Mouse (Mus musculus) heart, embryonic 13.5 days (tissue): ENCODE data around the gene Fcna. TPM values are rescaled to one million over a fixed set of nuclear protein-coding genes. Genes with fewer than 3 reads are reported as not detected.

Experiments
- ATAC-seq: fragments of 200-750 bp; cut with Nextera tagmentation; 2 replicates; pipeline ENCODE4 v1.8.0; 2017; ENCODE audit warnings: moderate TSS enrichment; ENCODE audit not compliant: insufficient number of reproducible peaks, low FRiP score, low TSS enrichment; ENCODE audit errors: extremely low read depth
- H3K27ac ChIP-seq: fragments of 300-500 bp; sonication (generic); replicated peaks from 2 replicates; pipeline ENCODE4 v1.5.1; 2015; ENCODE audit warnings: moderate library complexity, mild to moderate bottlenecking, inconsistent platforms
- H3K27me3 ChIP-seq: fragments of 300-500 bp; sonication (generic); replicated peaks from 2 replicates; pipeline ENCODE4 v1.6.1; 2015; ENCODE audit warnings: mild to moderate bottlenecking, inconsistent platforms
- H3K36me3 ChIP-seq: fragments of 300-500 bp; sonication (generic); 2 replicates; pipeline ENCODE4 v1.6.1; 2015; ENCODE audit warnings: mild to moderate bottlenecking, inconsistent platforms
- H3K4me1 ChIP-seq: fragments of 300-500 bp; sonication (generic); 2 replicates; pipeline ENCODE4 v1.6.1; 2015; ENCODE audit warnings: inconsistent platforms
- H3K4me2 ChIP-seq: fragments of 300-500 bp; sonication (generic); 2 replicates; pipeline ENCODE4 v1.6.1; 2015; ENCODE audit warnings: inconsistent platforms, mild to moderate bottlenecking, moderate library complexity
- H3K4me3 ChIP-seq: fragments of 300-500 bp; sonication (generic); 2 replicates; pipeline ENCODE4 v1.5.1; 2015; ENCODE audit warnings: moderate library complexity, mild to moderate bottlenecking, inconsistent platforms
- H3K9ac ChIP-seq: fragments of 300-500 bp; sonication (generic); 2 replicates; pipeline ENCODE4 v1.6.1; 2015; ENCODE audit warnings: inconsistent platforms, mild to moderate bottlenecking, moderate library complexity
- H3K9me3 ChIP-seq: fragments of 300-500 bp; sonication (generic); 2 replicates; pipeline ENCODE4 v1.6.1; 2016; ENCODE audit warnings: inconsistent platforms
- WGBS: fragments of 180-500 bp; shearing (Covaris S2); methylation state at CpG from one replicate; pipeline ENCODE4 v1.1.7; 2015; ENCODE audit warnings: mixed read lengths; 5-methylcytosine and 5-hydroxymethylcytosine counted together
- polyA plus RNA-seq: library from polyadenylated mRNA; unstranded; fragments of >200 nt; fragmentation: Nextera tagmentation; extraction: Ambion mirVana; gene quantifications from 2 replicates; pipeline ENCODE4 v1.2.1, GENCODE M21; 2015

Gene Fcna
- polyA plus RNA-seq, 1 experiment from 2014 or later = 2.3 TPM

GRCm38 (mm10) chr2:25639890-25640289 lies 12.1 kb upstream of the Fcna start:
- Histone ChIP-seq H3K9ac (no peak overlapping the region), H3K27ac (no peak overlapping the region), H3K4me3 (no peak overlapping the region), H3K9me3 (no peaks in the 10 kb centered on the region), H3K36me3 (no peaks in the 10 kb centered on the region), H3K4me1 (no peaks in the 10 kb centered on the region), H3K27me3 (no peaks in the 10 kb centered on the region), H3K4me2 (no peak overlapping the region)
- no peak for ATAC-seq
- WGBS = 13% methylated on average over 6 of the region's 6 CpGs

DNA sequence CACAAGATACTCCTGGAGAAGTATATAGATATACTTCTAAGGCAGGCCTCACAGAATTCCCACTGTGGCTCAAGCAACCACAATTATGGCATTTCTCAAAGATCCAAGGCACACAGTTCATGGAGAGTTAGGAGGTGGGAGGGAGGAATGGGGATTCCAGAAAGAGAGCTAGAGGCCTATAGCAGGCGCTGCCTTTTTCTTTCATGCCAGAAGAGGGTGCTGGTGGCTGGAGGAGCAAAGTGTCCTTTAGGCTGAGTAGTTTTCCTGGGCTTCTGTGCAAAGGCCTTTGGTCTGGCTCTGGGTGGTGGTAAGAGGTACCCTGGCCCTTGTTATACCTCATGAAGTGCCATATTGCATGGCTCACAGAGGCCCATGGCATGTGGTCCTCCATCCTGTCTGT lies 6.2 kb upstream of the Fcna start:
- 34% methylated on average over 1 of the region's 1 CpGs for WGBS

GRCm38 (mm10) chr2:25633616-25634015 lies 5.8 kb upstream of the Fcna start:
- 69% methylated on average over 3 of the region's 3 CpGs for WGBS

More for the DNA sequence above, 6.2 kb upstream of the Fcna start:
- Histone ChIP-seq H3K9ac (no peak overlapping the region), H3K4me3 (no peak overlapping the region), H3K4me2 (no peak overlapping the region), H3K27ac (no peak overlapping the region), H3K27me3 (peaks cover 3% of the 10 kb centered on the region; the same call in 1 of the 2 replicates), H3K4me1 (no peaks in the 10 kb centered on the region), H3K9me3 (no peaks in the 10 kb centered on the region), H3K36me3 (no peaks in the 10 kb centered on the region)
- ATAC-seq = no peak

DNA sequence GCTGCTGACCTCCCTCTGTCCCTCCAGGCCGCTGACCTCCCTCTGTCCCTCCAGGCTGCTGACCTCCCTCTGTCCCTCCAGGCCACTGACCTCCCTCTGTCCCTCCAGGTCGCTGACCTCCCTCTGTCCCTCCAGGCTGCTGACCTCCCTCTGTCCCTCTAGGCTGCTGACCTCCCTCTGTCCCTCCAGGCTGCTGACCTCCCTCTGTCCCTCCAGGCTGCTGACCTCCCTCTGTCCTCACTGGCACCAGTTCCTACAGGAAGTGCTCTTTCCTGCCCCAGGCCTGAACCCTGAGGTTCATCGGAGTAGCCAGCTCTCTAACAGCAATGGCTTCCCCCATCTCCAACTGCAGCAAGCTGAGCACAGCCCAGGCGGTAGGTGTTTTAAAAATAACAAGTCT lies 908 bp upstream of the Fcna start:
- Histone ChIP-seq H3K9me3 (no peaks in the 10 kb centered on the region), H3K27me3 (peaks cover 9% of the 10 kb centered on the region; the same call in 1 of the 2 replicates), H3K27ac (no peak overlapping the region), H3K9ac (no peak overlapping the region), H3K4me2 (no peak overlapping the region), H3K4me1 (no peaks in the 10 kb centered on the region), H3K4me3 (no peak overlapping the region), H3K36me3 (no peaks in the 10 kb centered on the region)
- WGBS = 48% methylated on average over 4 of the region's 4 CpGs
- ATAC-seq = no peak

More at GRCm38 (mm10) chr2:25633616-25634015, 5.8 kb upstream of the Fcna start:
- Histone ChIP-seq H3K9me3 (no peaks in the 10 kb centered on the region), H3K27ac (no peak overlapping the region), H3K36me3 (no peaks in the 10 kb centered on the region), H3K4me3 (no peak overlapping the region), H3K27me3 (peaks cover 3% of the 10 kb centered on the region; the same call in 1 of the 2 replicates), H3K9ac (no peak overlapping the region), H3K4me1 (no peaks in the 10 kb centered on the region), H3K4me2 (no peak overlapping the region)
- no peak for ATAC-seq

GRCm38 (mm10) chr2:25625986-25626385 lies 1.8 kb downstream of the Fcna start:
- Histone ChIP-seq H3K4me1 (peaks cover 13% of the 10 kb centered on the region), H3K4me3 (no peak overlapping the region), H3K9ac (no peak overlapping the region), H3K4me2 (no peak overlapping the region), H3K27me3 (0 out of 2 replicates have a peak, but pooled peaks cover 6% of the 10 kb centered on the region), H3K36me3 (no peaks in the 10 kb centered on the region), H3K27ac (no peak overlapping the region), H3K9me3 (no peaks in the 10 kb centered on the region)
- 61% methylated on average over 5 of the region's 5 CpGs for WGBS
- no peak for ATAC-seq

GRCm38 (mm10) chr2:25621229-25622200 lies 6.3 kb downstream of the Fcna start, which contains the start of gene Tmem141:
Gene Tmem141 (minus strand): TSS chr2:25622005.
- Histone ChIP-seq H3K9me3 (no peaks in the 10 kb centered on the region), H3K4me1 (peaks cover 14% of the 10 kb centered on the region), H3K36me3 (no peaks in the 10 kb centered on the region), H3K27me3 (peaks cover 39% of the 10 kb centered on the region), H3K4me2 (peak within 1 kb of the TSS; percentile 75), H3K9ac (peak within 1 kb of the TSS; percentile 71), H3K4me3 (peak within 1 kb of the TSS; percentile 54), H3K27ac (peak within 1 kb of the TSS; percentile 31; the same call in 1 of the 2 replicates)
- ATAC-seq = peak; percentile 82
- 7% methylated on average over 34 of the region's 34 CpGs for WGBS

DNA sequence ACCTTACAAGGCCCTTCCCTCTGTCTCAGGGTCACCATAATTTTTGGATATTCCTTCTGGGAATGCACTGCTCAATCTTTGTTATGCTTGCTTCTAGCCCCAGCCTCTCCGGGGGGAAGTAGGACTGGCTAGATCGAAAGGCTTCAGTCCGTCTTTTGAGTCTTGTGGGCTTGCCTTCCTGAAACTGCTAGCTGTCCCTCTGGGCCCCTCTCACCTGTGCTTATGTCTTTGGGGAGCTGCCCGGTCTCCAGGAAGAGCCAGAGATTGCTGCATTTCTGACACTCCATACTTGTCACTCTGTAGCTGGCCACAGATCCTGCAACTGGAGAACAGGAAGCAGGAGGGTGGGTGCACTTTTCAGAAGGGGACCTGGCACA lies 7.0 kb downstream of the Fcna start:
- Histone ChIP-seq H3K9ac (peak overlapping the region; percentile 71; the same call in 1 of the 2 replicates), H3K9me3 (no peaks in the 10 kb centered on the region), H3K27me3 (peaks cover 41% of the 10 kb centered on the region), H3K27ac (no peak overlapping the region), H3K4me2 (peak overlapping the region; percentile 75), H3K36me3 (no peaks in the 10 kb centered on the region), H3K4me1 (peaks cover 21% of the 10 kb centered on the region), H3K4me3 (no peak overlapping the region; the same call in 1 of the 2 replicates)
- no peak for ATAC-seq
- 76% methylated on average over 4 of the region's 4 CpGs for WGBS

GRCm38 (mm10) chr2:25620386-25620785 lies 7.4 kb downstream of the Fcna start:
- WGBS = 67% methylated on average over 6 of the region's 6 CpGs
- ATAC-seq = no peak
- no peaks in the 10 kb centered on the region for H3K9me3 ChIP-seq

GRCm38 (mm10) chr2:25617578-25617977 lies 10.3 kb downstream of the Fcna start, which contains the start of gene Ccdc183:
Gene Ccdc183 (minus strand): TSS chr2:25617678.
- Histone ChIP-seq H3K4me1 (peaks cover 23% of the 10 kb centered on the region), H3K27me3 (peaks cover 73% of the 10 kb centered on the region), H3K36me3 (no peaks in the 10 kb centered on the region), H3K9me3 (no peaks in the 10 kb centered on the region), H3K4me3 (no peak within 1 kb of the TSS), H3K27ac (no peak within 1 kb of the TSS), H3K9ac (no peak within 1 kb of the TSS), H3K4me2 (peak within 1 kb of the TSS; percentile 42; the same call in 1 of the 2 replicates)
- 61% methylated on average over 3 of the region's 3 CpGs for WGBS
- ATAC-seq = no peak

More at GRCm38 (mm10) chr2:25620386-25620785, 7.4 kb downstream of the Fcna start:
- no peak overlapping the region; the same call in 1 of the 2 replicates for H3K9ac ChIP-seq
- H3K4me3 ChIP-seq = no peak overlapping the region
- H3K27ac ChIP-seq = no peak overlapping the region
- no peak overlapping the region for H3K4me2 ChIP-seq
- H3K27me3 ChIP-seq = peaks cover 45% of the 10 kb centered on the region
- no peaks in the 10 kb centered on the region for H3K36me3 ChIP-seq
- peaks cover 23% of the 10 kb centered on the region for H3K4me1 ChIP-seq

DNA sequence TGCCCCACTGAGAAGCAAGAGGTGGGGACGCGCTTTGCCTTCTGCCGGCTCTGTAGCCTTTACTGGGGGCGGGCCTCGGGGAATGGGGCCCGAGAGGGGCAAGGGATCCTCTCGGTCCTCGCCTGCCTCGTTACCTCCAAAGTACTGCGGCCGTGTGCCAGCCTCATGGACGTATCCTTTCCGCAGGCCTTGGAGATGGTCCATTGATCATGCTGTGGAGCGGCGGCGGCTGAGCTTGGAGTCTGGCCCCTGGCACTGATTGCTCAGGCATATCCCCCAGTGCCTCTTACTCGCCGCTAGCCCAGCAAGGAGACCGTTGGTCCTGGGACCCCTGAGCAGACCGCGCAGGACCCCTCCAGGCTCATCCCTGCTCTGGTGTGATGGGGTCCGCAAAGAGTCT lies 11.4 kb downstream of the Fcna start:
- Histone ChIP-seq H3K27ac (no peak overlapping the region), H3K36me3 (no peaks in the 10 kb centered on the region), H3K4me1 (peaks cover 14% of the 10 kb centered on the region), H3K27me3 (peaks cover 84% of the 10 kb centered on the region), H3K4me2 (peak overlapping the region; percentile 42), H3K9ac (peak overlapping the region; percentile 15; the same call in 1 of the 2 replicates), H3K9me3 (no peaks in the 10 kb centered on the region), H3K4me3 (peak overlapping the region; percentile 13; the same call in 1 of the 2 replicates)
- 14% methylated on average over 22 of the region's 22 CpGs for WGBS
- ATAC-seq = no peak

DNA sequence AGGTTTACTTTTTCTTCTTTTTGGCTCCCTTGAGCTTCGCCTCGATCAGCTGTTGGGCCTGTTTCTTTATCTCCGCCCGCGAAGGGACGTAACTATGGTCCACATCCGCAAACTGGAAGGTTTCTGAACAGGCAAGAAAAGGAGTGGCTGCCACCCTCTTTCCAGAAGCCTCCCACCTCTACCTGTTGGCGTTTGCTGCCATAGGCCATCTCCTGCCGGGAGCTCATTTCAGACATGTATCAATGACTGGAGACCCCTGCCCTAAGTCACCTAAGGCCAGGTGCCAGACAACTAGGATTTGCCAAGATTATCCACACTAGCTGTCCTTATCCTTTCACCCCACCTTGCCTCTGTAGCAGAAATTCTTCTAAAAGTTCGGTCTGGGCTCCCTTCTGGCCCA lies 19.2 kb downstream of the Fcna start:
- peak overlapping the region; percentile 100 for H3K4me3 ChIP-seq
- H3K9ac ChIP-seq = peak overlapping the region; percentile 100; the same call in 1 of the 2 replicates
- H3K36me3 ChIP-seq = peaks cover 9% of the 10 kb centered on the region; the same call in 1 of the 2 replicates
- peaks cover 31% of the 10 kb centered on the region for H3K27me3 ChIP-seq
- no peak overlapping the region for H3K27ac ChIP-seq
- WGBS = 72% methylated on average over 10 of the region's 10 CpGs
- peaks cover 24% of the 10 kb centered on the region for H3K4me1 ChIP-seq
- H3K4me2 ChIP-seq = peak overlapping the region; percentile 78
- no peaks in the 10 kb centered on the region for H3K9me3 ChIP-seq
- no peak for ATAC-seq
